Mouse (Mus musculus) G1E (cell line): Measurements from ENCODE around the gene Ptprs.

ENCODE experiments used
- CTCF ChIP-seq: IDR thresholded peaks from 2 replicates; pipeline ENCODE4 v1.5.1; 2012; ENCODE audit warnings: low read depth, low read length, inconsistent platforms, mixed read lengths
- GATA2 ChIP-seq: IDR thresholded peaks from 2 replicates; pipeline ENCODE4 v1.6.1; 2012; ENCODE audit warnings: low read depth, low read length, inconsistent platforms, borderline replicate concordance

GRCm38 (mm10) chr17:56515690-56516410 is 39.6 kb upstream of the Ptprs start:
- TF ChIP-seq CTCF = no peak
- no peak for TF ChIP-seq GATA2
